Mouse (Mus musculus): Measurements from ENCODE around the gene Fut11.
"Not testable (repeated sequence)": the region's sequence is repeated elsewhere in the genome, so short reads cannot be mapped to it uniquely, and the experiment has no call there.

The Fut11 gene

GRCm38 (mm10) chr14:20674064-20674833, 20.5 kb upstream of the Fut11 start, which contains the start of gene Sec24c:
TSS of gene Sec24c (plus strand) at chr14:20674308.
- peak; percentile 95 to 98 for DNase-seq (ENCODE audit: low spot score in 2 of 2)

GRCm38 (mm10) chr14:20677906-20678305, 16.9 kb upstream of the Fut11 start:
- DNase-seq (ENCODE audit: low spot score in 2 of 2): no peak

- no peak for DNase-seq (ENCODE audit: low spot score in 2 of 2)
Measured at GRCm38 (mm10) chr14:20681742-20682141, 13.0 kb upstream of the Fut11 start.

GRCm38 (mm10) chr14:20682498-20682897, 12.3 kb upstream of the Fut11 start:
- DNase-seq (ENCODE audit: low spot score in 2 of 2): peak in 1 of 2 experiments; percentile 28

- no peak for DNase-seq (ENCODE audit: low spot score in 2 of 2)
Measured at GRCm38 (mm10) chr14:20686576-20686975, 8.2 kb upstream of the Fut11 start.

- no peak for DNase-seq (ENCODE audit: low spot score in 2 of 2)
Measured at GRCm38 (mm10) chr14:20689009-20689408, 5.8 kb upstream of the Fut11 start.

- DNase-seq (ENCODE audit: low spot score in 2 of 2): no peak
Measured at GRCm38 (mm10) chr14:20691772-20692171, 3.0 kb upstream of the Fut11 start.

GRCm38 (mm10) chr14:20693589-20694101, 1.1 kb upstream of the Fut11 start:
- no peak for DNase-seq (ENCODE audit: low spot score in 2 of 2)

- no peak for DNase-seq (ENCODE audit: low spot score in 2 of 2)
Measured at GRCm38 (mm10) chr14:20694185-20694883, 434 bp upstream of the Fut11 start.

GRCm38 (mm10) chr14:20695761-20696520, 1.2 kb downstream of the Fut11 start:
- no peak for DNase-seq (ENCODE audit: low spot score in 2 of 2)

GRCm38 (mm10) chr14:20696986-20697385, 2.2 kb downstream of the Fut11 start:
- DNase-seq (ENCODE audit: low spot score in 2 of 2): no peak

- DNase-seq (ENCODE audit: low spot score in 2 of 2): no peak
Measured at GRCm38 (mm10) chr14:20698515-20698914, 3.7 kb downstream of the Fut11 start.

GRCm38 (mm10) chr14:20700362-20700761, 5.6 kb downstream of the Fut11 start:
- no peak for DNase-seq (ENCODE audit: low spot score in 2 of 2)

GRCm38 (mm10) chr14:20701554-20701953, 6.8 kb downstream of the Fut11 start:
- DNase-seq (ENCODE audit: low spot score in 2 of 2): no peak

- DNase-seq (ENCODE audit: low spot score in 2 of 2): no peak
Measured at GRCm38 (mm10) chr14:20702096-20702740, 7.5 kb downstream of the Fut11 start.

- DNase-seq (ENCODE audit: low spot score in 2 of 2): peak; percentile 77 to 88
Measured at GRCm38 (mm10) chr14:20702741-20703381, 8.1 kb downstream of the Fut11 start, which contains the start of gene Chchd1. TSS of gene Chchd1 (plus strand) at chr14:20703006.

GRCm38 (mm10) chr14:20703461-20703860, 8.7 kb downstream of the Fut11 start:
- DNase-seq (ENCODE audit: low spot score in 2 of 2): not testable (repeated sequence)

- DNase-seq (ENCODE audit: low spot score in 2 of 2): peak; percentile 75 to 78
Measured at GRCm38 (mm10) chr14:20707201-20708190, 12.7 kb downstream of the Fut11 start, which contains the start of gene Zswim8. TSS of gene Zswim8 (plus strand) at chr14:20707552.

- DNase-seq (ENCODE audit: low spot score in 2 of 2): no peak
Measured at GRCm38 (mm10) chr14:20708239-20708638, 13.5 kb downstream of the Fut11 start.

- DNase-seq (ENCODE audit: low spot score in 2 of 2): no peak
Measured at GRCm38 (mm10) chr14:20713832-20714231, 19.1 kb downstream of the Fut11 start.
